ENCODE assay signal across 10 mouse cellular contexts in the genomic region with DNA sequence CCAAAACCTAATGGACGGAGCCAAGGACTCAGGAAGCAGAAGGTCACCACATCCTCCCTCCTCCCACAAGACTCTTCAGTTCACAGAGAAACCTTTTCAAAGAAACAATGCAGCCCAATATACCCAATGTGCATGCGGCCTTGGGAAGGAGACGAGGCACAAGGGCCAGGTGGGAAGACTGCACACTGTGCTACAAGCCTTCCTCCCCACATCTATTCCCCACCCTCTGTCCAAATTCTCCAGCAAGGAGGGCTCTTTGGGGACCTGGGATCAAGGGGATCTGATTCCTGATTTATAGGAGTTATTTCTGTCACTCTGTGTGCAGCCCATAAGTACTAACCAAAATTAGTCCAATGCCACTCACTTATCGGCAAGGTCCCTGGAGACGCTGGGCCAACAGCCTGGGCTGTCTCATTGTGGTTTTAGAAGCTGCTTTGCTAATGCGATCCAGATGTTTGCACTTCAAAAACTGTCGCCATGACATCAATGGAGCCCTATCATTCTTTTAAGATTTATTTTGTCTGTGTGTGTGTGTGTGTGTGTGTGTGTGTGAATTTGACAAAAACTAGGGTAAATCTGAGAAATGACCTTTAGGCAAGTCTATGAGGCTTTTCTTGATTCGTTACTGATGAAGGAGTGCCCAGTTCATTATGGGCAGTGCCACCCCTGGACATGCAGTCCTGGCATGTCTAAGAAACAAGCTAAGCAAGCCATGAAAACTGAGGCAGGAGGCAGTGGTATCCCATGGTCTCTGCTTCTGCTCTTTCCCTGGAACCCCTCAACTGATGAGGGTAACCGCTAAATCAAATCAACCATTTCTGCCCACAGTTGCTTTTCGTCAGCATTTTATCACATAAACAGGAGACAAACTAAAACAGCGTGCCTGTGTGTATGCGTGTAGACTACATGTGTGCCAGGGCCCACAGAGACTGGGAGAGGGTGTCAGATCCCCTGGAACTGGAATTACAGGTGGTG.
DNase-seq lines count a peak whose midpoint lies in the region; ATAC-seq and TF ChIP-seq lines count a peak whose summit lies in the region.
"Had no signal": no experiment of that assay in that cellular context is flagged by ENCODE, and none has a peak within 500 bp of the region (broad histone marks: within the 10 kb centered on the region; RNA-seq: fewer than 3 reads in every experiment).

No protein-coding gene starts in this region.

- H3K4me2 ChIP-seq in forebrain, embryonic 13.5 days, result peak overlapping the region; percentile 67
- no peak overlapping the region for H3K4me2 ChIP-seq in limb, embryonic 14.5 days (replicated peaks; ENCODE audit: low read depth, low read length, severe bottlenecking)

- H3K27ac ChIP-seq in forebrain, embryonic 13.5 days, result peak overlapping the region; percentile 93
- no peak overlapping the region for H3K27ac ChIP-seq in limb, embryonic 14.5 days (replicated peaks; ENCODE audit: low read depth, low read length)
- H3K27ac ChIP-seq: limb, embryonic 15.5 days had no signal

- no peaks in the 10 kb centered on the region for H3K9me3 ChIP-seq in forebrain, embryonic 13.5 days (replicated peaks)
- H3K9me3 ChIP-seq in limb, embryonic 14.5 days (ENCODE audit: control insufficient read depth, low read length), result no peaks in the 10 kb centered on the region
- H3K9me3 ChIP-seq: limb, embryonic 15.5 days had no signal

- H3K27me3 ChIP-seq in forebrain, embryonic 13.5 days, result no peaks in the 10 kb centered on the region
- H3K27me3 ChIP-seq in limb, embryonic 14.5 days (ENCODE audit: control insufficient read depth, insufficient read depth, low read length), result no peaks in the 10 kb centered on the region
- H3K27me3 ChIP-seq: limb, embryonic 15.5 days had no signal

- 74% methylated on average over 12 of the region's 12 CpGs for WGBS in forebrain, embryonic 13.5 days
- WGBS in limb, embryonic 14.5 days, result 39% methylated on average over 12 of the region's 12 CpGs

- H3K36me3 ChIP-seq in forebrain, embryonic 13.5 days (ENCODE audit: poor library complexity, severe bottlenecking), result no peaks in the 10 kb centered on the region
- no peaks in the 10 kb centered on the region for H3K36me3 ChIP-seq in limb, embryonic 14.5 days (ENCODE audit: control insufficient read depth, insufficient read depth, low read length)
- H3K36me3 ChIP-seq: limb, embryonic 15.5 days had no signal

- peak; percentile 21 for ATAC-seq in activated CD4-positive, CD25-positive, alpha-beta regulatory T cell, adult 4 months
- ATAC-seq in forebrain, embryonic 13.5 days, result no peak
- ATAC-seq in limb, embryonic 14.5 days (ENCODE audit: low FRiP score, low read depth), result no peak

- no peak overlapping the region for H3K4me3 ChIP-seq in forebrain, embryonic 13.5 days
- no peak overlapping the region for H3K4me3 ChIP-seq in limb, embryonic 14.5 days (replicated peaks; ENCODE audit: low read length)

- peaks cover 56% of the 10 kb centered on the region for H3K4me1 ChIP-seq in forebrain, embryonic 13.5 days
- H3K4me1 ChIP-seq in limb, embryonic 14.5 days (ENCODE audit: control insufficient read depth, insufficient read depth, low read length), result peaks cover 29% of the 10 kb centered on the region

- TF ChIP-seq POLR2A in limb, embryonic 14.5 days (IDR thresholded peaks at IDR 0.05; ENCODE audit: borderline replicate concordance, extremely low read depth, insufficient read depth, insufficient read length), result no peak

- H3K9ac ChIP-seq in forebrain, embryonic 13.5 days, result peak overlapping the region; percentile 70; the same call in 1 of the 2 replicates
- H3K9ac ChIP-seq in limb, embryonic 14.5 days (ENCODE audit: low read depth, low read length, severe bottlenecking), result no peak overlapping the region
- H3K9ac ChIP-seq: limb, embryonic 15.5 days had no signal

- peak; percentile 92 for DNase-seq in 3T3-L1 (ENCODE audit: low read depth, low spot score)
- DNase-seq in limb, embryonic 14.5 days (ENCODE audit: low spot score), result peak; percentile 32
- no peak for DNase-seq in urinary bladder, adult 2 months (ENCODE audit: low spot score)
- no peak for DNase-seq in spleen, adult 18-20 months
- DNase-seq in urinary bladder, postnatal 14 days (ENCODE audit: low spot score), result no peak
- no peak for DNase-seq in cerebellum, postnatal 36 days
- DNase-seq: heart, postnatal 36 days had no signal

Comparison
In these comparisons a context has a peak if more than half of its experiments do, and no peak if none do; other contexts are left out.
1. DNase-seq: peak in 3T3-L1 (single experiment) and limb, embryonic 14.5 days (single experiment); none in urinary bladder, adult 2 months (single experiment), spleen, adult 18-20 months (0 of 2), urinary bladder, postnatal 14 days (single experiment) and cerebellum, postnatal 36 days (0 of 2).